Mouse (Mus musculus) stomach, postnatal 0 days (tissue): ENCODE results near the gene Rtn2. TPM values are rescaled to one million over a fixed set of nuclear protein-coding genes. Genes with fewer than 3 reads are reported as not detected.

ENCODE experiments used
- ATAC-seq: fragments of 200-750 bp; cut with Nextera tagmentation; 2 replicates; pipeline ENCODE4 v1.8.0; 2017; ENCODE audit not compliant: low FRiP score, low TSS enrichment
- DNase-seq: peaks from one replicate; pipeline ENCODE4 v3.0.0-alpha.2; 2016; ENCODE audit warnings: low spot score
- H3K27ac ChIP-seq: fragments of 300-500 bp; sonication (generic); replicated peaks from 2 replicates; pipeline ENCODE4 v1.5.1; 2014; ENCODE audit warnings: mild to moderate bottlenecking, control low read depth
- H3K27me3 ChIP-seq: fragments of 300-500 bp; sonication (generic); 2 replicates; pipeline ENCODE4 v1.6.1; 2014; ENCODE audit warnings: low read length; ENCODE audit not compliant: control insufficient read depth, insufficient read depth
- H3K36me3 ChIP-seq: fragments of 300-500 bp; sonication (generic); 2 replicates; pipeline ENCODE4 v1.6.1; 2014; ENCODE audit warnings: low read length, mixed read lengths; ENCODE audit not compliant: control insufficient read depth, insufficient read depth
- H3K4me1 ChIP-seq: fragments of 300-500 bp; sonication (generic); replicated peaks from 2 replicates; pipeline ENCODE4 v1.6.1; 2014; ENCODE audit warnings: antibody characterized with exemption; ENCODE audit not compliant: control insufficient read depth, insufficient read depth
- H3K4me2 ChIP-seq: fragments of 300-500 bp; sonication (generic); replicated peaks from 2 replicates; pipeline ENCODE4 v1.6.1; 2014; ENCODE audit warnings: low read depth, mild to moderate bottlenecking, control low read depth, moderate library complexity
- H3K4me3 ChIP-seq: fragments of 300-500 bp; sonication (generic); 2 replicates; pipeline ENCODE4 v1.5.1; 2014; ENCODE audit warnings: low read depth, low read length, control low read depth
- H3K9ac ChIP-seq: fragments of 300-500 bp; sonication (generic); 2 replicates; pipeline ENCODE4 v1.6.1; 2014; ENCODE audit warnings: mild to moderate bottlenecking, low read length, control low read depth, mixed read lengths
- H3K9me3 ChIP-seq: fragments of 300-500 bp; sonication (generic); 2 replicates; pipeline ENCODE4 v1.6.1; 2016; ENCODE audit warnings: low read length; ENCODE audit not compliant: control insufficient read depth
- CTCF ChIP-seq: IDR thresholded peaks from 2 replicates; pipeline ENCODE4 v1.5.1; 2016; ENCODE audit warnings: antibody characterized with exemption, low read depth, mild to moderate bottlenecking, moderate library complexity
- EP300 ChIP-seq: optimal IDR thresholded peaks from 2 replicates; pipeline ENCODE3; 2016; ENCODE audit warnings: antibody characterized with exemption
- whole genome bisulfite sequencing: fragments of 180-500 bp; shearing (Covaris S2); extraction: QIAGEN DNeasy Blood & Tissue Kit; methylation state at CpG from one replicate; pipeline ENCODE4 v1.1.7; 2014; 5-methylcytosine and 5-hydroxymethylcytosine counted together
- polyA plus RNA-seq: library from polyadenylated mRNA; unstranded; fragments of >200 nt; fragmentation: Nextera tagmentation; extraction: Ambion mirVana; gene quantifications from 2 replicates; pipeline ENCODE4 v1.2.1, GENCODE M21; 2015

The Rtn2 gene
- polyA plus RNA-seq, 1 experiment from 2014 or later = 10.1 TPM

DNA sequence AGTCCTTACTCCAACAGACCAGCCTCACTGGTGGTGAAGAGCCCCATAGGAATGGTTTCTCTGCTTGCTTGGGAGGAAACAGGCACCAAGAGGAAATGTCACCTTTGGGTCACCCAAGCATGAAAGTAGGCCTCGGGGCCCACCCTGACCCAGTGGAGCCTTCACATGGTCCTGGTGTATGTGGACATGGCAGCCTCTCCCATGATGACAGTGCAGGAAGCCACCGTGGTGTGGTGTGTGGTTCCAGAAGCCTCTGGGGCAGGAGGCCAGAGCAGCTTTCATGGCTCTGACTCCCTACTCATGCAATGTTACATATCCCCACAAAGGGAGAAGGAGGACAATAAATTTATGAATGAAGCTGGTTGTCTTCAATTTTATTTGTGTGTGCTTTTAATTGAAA is 34.9 kb upstream of the Rtn2 start:
- Histone ChIP-seq H3K27me3 (no peaks in the 10 kb centered on the region), H3K4me2 (no peak overlapping the region), H3K27ac (no peak overlapping the region), H3K36me3 (peaks cover 4% of the 10 kb centered on the region; the same call in 1 of the 2 replicates), H3K9me3 (no peaks in the 10 kb centered on the region), H3K4me1 (no peaks in the 10 kb centered on the region), H3K9ac (no peak overlapping the region), H3K4me3 (no peak overlapping the region)
- TF ChIP-seq CTCF (no peak), EP300 (no peak)
- 97% methylated on average over 2 of the region's 2 CpGs for WGBS
- no peak for ATAC-seq
- no peak for DNase-seq

DNA sequence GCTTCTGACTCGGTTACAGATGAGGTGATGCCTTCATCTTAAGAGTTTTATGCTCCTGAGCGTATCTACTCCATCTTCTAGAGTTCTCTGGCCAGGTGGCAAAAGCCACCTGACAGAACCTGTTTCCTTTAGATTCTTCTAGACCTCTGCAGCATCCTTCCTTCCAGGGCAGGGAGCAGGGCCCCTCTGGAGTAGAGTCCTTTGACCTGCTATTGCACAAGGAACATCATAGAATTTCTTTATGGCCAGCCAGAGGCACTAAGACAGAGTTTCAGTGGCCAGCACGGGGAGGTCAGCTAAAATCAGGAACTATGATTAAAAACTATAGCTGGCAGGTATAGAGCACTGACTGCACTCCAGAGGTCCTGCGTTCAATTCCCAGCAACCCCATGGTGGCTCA is 30.3 kb upstream of the Rtn2 start:
- peaks cover 8% of the 10 kb centered on the region; the same call in 1 of the 2 replicates for H3K36me3 ChIP-seq
- no peaks in the 10 kb centered on the region for H3K4me1 ChIP-seq
- no peaks in the 10 kb centered on the region for H3K9me3 ChIP-seq
- no peaks in the 10 kb centered on the region for H3K27me3 ChIP-seq
- no peak for TF ChIP-seq EP300
- TF ChIP-seq CTCF = no peak
- 79% methylated on average over 4 of the region's 4 CpGs for WGBS
- H3K4me2 ChIP-seq = no peak overlapping the region
- H3K9ac ChIP-seq = no peak overlapping the region
- no peak overlapping the region for H3K4me3 ChIP-seq
- no peak overlapping the region for H3K27ac ChIP-seq
- ATAC-seq (no peak), DNase-seq (no peak)

DNA sequence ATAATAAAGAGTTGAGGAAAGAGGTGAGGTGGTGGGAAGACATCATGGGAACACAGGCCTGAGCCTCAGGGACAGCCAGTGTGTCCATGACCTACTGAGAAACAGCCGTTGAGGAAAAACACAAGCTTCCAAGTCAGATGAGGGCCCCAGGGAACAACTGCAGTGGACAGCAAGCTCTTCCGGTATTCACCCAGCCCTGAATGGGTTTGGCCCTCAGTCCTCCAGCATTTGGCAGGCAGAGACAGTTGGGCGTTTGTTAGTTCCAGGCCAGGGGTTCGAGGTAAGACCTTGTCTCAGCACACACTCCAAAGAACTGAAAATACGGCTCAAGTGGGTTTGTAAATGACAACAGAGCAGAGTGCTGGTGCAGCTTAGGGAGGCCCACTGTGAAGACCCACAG is 29.0 kb upstream of the Rtn2 start:
- Histone ChIP-seq H3K36me3 (peaks cover 17% of the 10 kb centered on the region; the same call in 1 of the 2 replicates), H3K27me3 (no peaks in the 10 kb centered on the region), H3K9ac (no peak overlapping the region), H3K27ac (no peak overlapping the region), H3K4me3 (no peak overlapping the region), H3K9me3 (no peaks in the 10 kb centered on the region), H3K4me2 (no peak overlapping the region), H3K4me1 (no peaks in the 10 kb centered on the region)
- DNase-seq (no peak), ATAC-seq (no peak)
- no peak for TF ChIP-seq EP300
- no peak for TF ChIP-seq CTCF
- WGBS = 61% methylated on average over 5 of the region's 5 CpGs

DNA sequence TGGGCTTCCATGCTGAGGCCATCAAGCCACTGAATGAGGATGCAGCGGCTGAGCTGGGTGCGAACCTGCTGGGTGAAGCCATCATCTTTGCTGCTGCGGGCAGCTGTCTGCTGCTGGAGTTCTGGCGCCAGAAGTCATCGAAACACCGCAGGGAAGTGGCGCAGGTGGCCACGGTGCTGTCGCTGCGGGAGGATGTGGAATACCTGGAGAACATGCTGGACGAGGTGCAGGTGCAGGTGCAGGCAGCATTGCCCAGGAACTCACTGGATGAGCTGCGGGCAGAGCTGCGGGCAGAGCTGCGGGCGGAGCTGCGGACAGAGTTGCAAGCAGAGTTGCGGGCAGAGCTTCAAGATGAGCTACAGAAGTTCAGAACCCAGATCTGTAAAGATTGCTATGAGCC is 27.0 kb upstream of the Rtn2 start:
- no peak for TF ChIP-seq CTCF
- TF ChIP-seq EP300 = no peak
- Histone ChIP-seq H3K27me3 (no peaks in the 10 kb centered on the region), H3K36me3 (peaks cover 25% of the 10 kb centered on the region; the same call in 1 of the 2 replicates), H3K4me3 (no peak overlapping the region), H3K9ac (no peak overlapping the region), H3K9me3 (no peaks in the 10 kb centered on the region), H3K4me2 (no peak overlapping the region), H3K4me1 (no peaks in the 10 kb centered on the region), H3K27ac (no peak overlapping the region)
- ATAC-seq (no peak), DNase-seq (no peak)
- WGBS = 81% methylated on average over 17 of the region's 17 CpGs

DNA sequence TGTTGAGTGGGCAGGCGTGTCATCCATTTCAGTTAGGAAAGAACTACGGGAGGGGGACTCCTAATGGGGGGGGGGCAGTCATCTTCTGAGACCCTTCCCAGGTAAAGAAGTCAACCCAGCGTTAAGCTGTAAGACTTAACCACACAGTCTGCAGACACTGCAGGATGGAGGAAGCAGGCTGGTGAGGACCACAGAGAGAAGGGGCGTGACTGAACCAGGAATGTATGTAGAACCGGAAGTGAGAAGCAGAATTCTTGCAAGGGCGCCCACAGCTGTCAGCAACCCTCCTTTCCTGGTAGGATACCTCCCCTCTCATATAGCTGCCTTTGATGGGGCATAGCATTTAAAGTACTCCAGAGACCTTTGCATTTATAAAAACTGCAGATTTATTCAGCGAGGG is 25.9 kb upstream of the Rtn2 start:
- H3K4me3 ChIP-seq = no peak overlapping the region
- H3K4me1 ChIP-seq = no peaks in the 10 kb centered on the region
- no peak overlapping the region for H3K9ac ChIP-seq
- no peak overlapping the region for H3K4me2 ChIP-seq
- no peaks in the 10 kb centered on the region for H3K27me3 ChIP-seq
- DNase-seq (no peak), ATAC-seq (no peak)
- no peaks in the 10 kb centered on the region for H3K9me3 ChIP-seq
- peaks cover 31% of the 10 kb centered on the region for H3K36me3 ChIP-seq
- WGBS = 75% methylated on average over 7 of the region's 7 CpGs
- TF ChIP-seq CTCF (no peak), EP300 (no peak)
- H3K27ac ChIP-seq = no peak overlapping the region

DNA sequence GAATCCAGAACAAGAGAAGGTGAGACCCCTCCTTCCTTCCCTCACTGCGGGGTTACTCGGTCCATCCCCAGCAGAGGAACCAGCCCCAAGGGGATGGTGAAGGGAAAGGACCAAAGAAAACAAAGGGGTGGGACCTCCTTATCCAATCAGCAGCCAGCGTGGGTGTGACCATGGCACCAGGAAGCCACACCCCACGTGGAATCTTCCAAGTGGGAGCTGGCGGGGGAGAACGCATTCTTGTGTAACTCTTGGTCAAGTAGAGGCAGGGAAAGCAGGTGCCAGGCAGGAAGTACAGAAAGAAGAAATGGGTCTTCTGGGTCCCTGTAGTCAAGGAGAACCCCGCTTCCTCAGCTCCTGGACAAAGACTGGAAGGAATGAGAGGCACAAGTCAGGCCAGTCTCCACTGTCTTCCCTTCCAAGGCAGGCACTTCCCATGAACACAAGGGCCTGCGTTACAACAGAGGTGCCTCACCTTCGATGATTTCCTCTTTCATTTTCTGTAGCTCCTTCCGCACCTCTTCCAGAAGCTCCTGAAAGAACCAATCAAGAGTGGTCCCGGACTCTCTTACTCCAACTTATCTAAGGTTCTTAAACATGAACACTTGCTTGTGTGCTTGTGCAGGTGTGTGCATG is 24.9 kb upstream of the Rtn2 start:
- H3K27ac ChIP-seq = peak overlapping the region; percentile 63; the same call in 1 of the 2 replicates
- H3K9ac ChIP-seq = no peak overlapping the region
- H3K27me3 ChIP-seq = no peaks in the 10 kb centered on the region
- H3K4me2 ChIP-seq = no peak overlapping the region
- no peaks in the 10 kb centered on the region for H3K9me3 ChIP-seq
- DNase-seq (peak; percentile 90), ATAC-seq (peak; percentile 85)
- H3K36me3 ChIP-seq = peaks cover 31% of the 10 kb centered on the region
- H3K4me1 ChIP-seq = no peaks in the 10 kb centered on the region
- 33% methylated on average over 11 of the region's 11 CpGs for WGBS
- TF ChIP-seq CTCF (no peak), EP300 (peak; percentile 36)
- no peak overlapping the region for H3K4me3 ChIP-seq
